Mouse (Mus musculus): ENCODE measurements around the gene Rhobtb1. TPM values are rescaled to one million over a fixed set of nuclear protein-coding genes. Genes with fewer than 3 reads are reported as not detected.
A peak's percentile ranks its signal among the peaks of the same experiment; 100 is the strongest.

Gene Rhobtb1
- total RNA-seq, 2 experiments from 2014 or later, result 63.9 to 131 TPM

DNA sequence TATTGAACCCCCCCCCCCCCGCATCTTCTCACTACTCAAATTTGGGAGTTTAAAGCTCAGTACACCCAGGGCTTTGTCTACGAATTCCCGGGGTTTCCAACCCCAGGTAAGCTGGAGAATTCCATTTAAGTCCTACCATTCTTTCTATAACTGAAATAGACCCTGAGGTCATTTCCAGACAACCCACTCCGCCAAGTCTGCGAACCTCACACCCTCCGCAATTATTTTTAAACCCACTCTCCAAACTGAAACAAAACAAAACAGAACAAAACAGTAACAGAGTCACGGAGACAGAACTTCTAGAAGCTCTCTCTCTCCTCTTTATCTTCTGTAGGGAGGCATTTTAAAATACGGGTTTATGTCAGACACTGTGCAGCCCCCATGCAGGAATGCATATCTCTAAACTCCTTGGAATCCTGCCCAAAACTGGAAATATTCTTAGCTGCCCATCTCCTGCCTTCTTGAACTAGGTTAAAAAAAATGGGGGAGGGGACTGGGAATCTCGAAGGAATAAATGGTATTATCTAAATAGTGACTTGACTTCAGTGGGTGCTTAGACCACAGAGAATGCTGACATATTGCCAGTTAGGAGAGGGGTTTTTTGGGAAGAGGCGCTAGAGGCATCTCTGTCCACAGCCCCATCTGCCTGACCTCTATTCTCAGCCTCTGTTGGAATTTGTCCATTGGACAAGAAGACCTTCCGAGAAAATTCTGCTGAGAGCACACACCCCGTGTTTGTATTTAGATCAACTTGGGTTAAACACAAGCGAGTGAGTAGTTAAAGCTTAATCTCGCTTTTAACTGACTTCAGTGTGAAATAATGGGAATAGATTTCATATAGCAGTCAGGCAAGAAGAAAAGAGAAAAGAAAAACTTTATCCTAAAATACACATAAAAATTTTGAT lies 111.9 kb downstream of the Rhobtb1 start:
- intact Hi-C loops (cut with DNase I), result no loop called here

DNA sequence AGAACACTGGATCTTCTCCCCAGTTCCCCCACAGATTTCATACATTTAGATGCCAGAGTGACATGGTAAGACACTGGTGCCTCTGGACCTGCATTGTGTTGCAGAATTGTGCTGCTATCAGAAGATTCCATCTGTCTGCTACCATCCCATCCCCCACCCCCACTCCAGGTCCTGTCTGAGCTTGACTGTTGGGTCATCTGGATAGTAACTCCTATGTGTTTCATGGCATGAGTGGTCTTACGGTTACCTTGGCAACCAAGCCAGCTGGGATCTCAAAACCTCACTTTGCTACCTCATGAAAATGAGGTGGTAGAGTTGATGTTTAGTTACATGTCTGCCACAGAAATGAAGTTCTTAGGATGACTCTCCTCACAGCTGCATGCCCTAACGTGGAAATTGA lies 112.7 kb downstream of the Rhobtb1 start:
- DNase-seq, result no peak
- intact Hi-C loops (cut with DNase I), result no loop called here

More for the DNA sequence above, 111.9 kb downstream of the Rhobtb1 start:
- DNase-seq, result peak; percentile 62 to 68

DNA sequence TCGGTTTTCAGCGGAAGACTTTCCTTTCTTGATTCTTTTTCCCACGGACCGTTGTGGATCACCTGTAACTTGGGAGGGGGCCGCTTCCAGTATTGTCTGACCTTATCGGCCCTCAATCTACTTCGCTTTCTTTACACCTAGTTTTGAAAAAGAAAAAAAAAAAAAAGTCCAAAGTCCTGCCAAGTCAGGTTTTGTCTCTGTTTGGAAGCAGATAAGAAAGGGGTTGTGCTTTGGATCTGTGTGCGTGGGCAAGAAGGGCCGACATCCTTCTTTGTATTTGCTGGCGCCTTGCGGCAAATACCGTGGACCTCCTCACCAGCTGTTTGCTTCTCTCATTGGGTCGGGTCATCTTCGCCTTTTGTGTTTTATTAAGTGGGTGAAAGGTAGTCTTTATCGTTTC lies 114.2 kb downstream of the Rhobtb1 start:
- no peak for DNase-seq
- intact Hi-C loops (cut with DNase I), result no loop called here

DNA sequence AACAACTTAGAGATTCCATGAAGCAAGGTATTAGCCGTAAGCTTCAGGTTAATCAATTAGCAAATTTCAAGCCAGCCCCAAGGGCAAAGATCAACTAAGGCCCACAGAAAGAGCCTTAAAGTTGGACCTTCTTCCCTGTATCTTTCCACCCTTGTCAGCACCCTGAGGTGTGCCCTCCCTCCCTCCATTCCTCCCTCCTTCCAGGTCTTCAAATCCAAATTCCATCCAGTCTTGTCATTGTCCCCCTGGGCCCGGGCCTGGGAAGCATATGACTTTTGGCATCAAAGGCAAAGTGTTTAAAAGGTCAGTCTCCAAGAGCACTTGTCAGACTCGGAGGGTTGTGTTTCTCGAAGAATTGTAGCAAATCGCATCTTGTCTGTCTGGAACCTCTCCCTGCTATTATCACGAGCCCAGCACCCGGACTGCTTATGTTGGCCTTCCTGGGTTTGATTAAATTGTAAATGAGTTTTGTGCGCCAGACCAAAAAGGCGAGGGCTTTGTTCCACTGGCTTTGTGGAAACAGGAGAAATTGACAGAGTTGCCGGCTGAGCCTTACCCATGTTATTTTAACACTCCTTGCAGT lies 116.9 kb downstream of the Rhobtb1 start:
- intact Hi-C loops (cut with DNase I), result no loop called here
- DNase-seq, result peak; percentile 68 to 69

DNA sequence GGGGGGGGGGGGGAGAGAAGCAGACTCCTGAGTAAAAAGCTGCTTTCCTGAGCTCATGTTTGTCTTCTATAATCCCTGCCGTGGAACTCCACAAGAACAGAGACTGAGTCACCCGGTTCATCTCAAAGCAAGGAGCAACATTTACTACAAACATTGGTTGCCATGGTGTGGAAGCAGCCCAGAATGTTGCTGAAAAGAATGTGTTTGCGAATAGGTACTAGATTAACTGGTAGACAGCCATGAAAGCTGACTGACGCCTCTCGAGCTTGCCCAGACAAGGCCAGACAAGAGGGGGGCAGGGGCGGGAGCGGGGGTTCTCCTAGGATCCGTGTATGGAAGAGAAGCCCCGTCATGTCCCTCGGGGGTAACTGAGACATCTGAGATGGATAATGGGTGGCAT lies 120.2 kb downstream of the Rhobtb1 start:
- DNase-seq, result peak in 1 of 2 experiments; percentile 63
- intact Hi-C loops (cut with DNase I), result no loop called here

DNA sequence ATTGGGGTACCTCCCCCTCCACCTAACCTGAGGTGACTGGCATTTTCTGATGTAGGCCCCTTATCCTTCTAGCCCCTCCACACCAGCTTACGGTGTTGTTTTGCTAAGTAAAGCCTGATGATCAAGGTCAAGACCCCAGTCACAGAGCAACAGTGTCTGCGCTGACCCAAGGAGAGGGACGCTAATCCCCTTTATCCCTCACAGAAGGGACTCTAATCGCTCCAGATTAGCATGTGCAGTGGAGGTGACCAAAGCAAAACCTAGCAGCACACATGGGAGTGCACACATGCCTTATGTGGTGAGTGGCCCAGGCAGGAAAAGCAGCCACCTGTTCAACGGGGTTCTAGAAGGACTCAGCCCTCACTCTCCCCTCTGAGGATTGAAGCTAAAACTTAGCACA lies 123.0 kb downstream of the Rhobtb1 start:
- no peak for DNase-seq
- intact Hi-C loops (cut with DNase I), result no loop called here

DNA sequence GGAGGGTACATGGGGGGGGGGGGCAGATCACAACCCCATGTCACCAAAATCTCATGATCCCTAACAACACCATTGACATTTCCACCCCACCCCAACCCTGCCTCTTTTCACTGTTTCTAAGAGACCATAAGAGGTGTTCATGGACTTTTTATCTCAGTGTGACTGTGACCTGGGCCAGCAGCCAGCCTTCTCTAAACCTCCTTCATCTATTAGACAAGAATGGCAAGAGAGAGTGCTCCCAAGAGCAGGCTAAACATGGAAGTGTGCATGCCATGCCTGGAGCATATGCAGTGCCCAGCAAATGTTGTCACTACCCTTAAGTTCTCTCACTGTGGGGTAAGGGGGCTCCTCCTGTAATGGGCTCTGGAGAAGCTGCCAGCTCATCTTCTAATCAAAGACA lies 123.5 kb downstream of the Rhobtb1 start:
- intact Hi-C loops (cut with DNase I), result no loop called here
- peak; percentile 66 to 80 for DNase-seq

DNA sequence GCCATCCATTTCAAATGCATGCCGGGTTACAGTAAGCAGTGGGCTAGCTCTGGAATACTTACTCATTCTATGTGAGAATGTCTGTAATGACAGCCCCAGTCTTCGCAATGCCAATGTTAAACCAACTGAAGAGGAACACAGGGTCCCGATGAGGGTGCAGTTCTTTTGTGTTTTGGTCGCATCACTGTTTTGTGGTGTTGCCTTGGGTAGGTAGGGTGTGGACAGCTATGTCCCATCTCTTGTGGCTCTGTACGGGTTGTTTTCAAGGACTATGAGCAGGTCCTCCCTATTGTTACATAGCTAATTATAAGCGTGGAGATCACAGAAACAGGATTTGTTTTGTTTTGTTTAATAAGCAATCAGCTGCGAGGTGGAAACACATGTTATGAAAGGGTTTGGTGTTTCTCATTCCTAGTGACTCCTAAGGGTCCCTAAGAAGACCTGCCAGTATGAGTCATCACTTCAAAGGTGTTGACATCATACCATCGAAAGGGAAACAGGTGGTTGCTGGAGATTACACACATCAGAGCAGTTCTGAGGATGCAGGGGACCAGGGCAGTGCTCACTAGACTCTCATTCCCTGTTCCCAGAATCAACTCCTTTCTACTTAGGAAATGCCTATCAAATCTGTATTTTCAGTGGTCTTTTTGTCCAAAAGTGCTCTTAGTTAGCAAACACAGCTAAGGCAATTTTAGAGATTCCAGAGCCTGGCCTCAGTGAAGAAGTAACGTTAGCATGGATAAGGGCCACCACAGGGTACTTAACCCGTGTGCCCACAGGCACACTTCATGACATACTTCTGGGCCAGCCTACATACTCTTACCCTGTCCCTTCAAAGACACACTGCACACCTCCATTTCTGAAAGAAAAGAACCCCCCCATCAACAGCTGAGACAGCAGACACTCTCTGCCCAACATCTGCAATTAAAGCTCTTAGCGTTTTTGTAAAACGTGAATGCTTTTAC lies 124.9 kb downstream of the Rhobtb1 start:
- DNase-seq, result peak in 1 of 2 experiments; percentile 52
- intact Hi-C loops (cut with DNase I), result loop anchor here (2.0 kb wide), 2 partner anchors 31 to 63 kb away; partner anchors contain the start of gene A930033H14Rik

DNA sequence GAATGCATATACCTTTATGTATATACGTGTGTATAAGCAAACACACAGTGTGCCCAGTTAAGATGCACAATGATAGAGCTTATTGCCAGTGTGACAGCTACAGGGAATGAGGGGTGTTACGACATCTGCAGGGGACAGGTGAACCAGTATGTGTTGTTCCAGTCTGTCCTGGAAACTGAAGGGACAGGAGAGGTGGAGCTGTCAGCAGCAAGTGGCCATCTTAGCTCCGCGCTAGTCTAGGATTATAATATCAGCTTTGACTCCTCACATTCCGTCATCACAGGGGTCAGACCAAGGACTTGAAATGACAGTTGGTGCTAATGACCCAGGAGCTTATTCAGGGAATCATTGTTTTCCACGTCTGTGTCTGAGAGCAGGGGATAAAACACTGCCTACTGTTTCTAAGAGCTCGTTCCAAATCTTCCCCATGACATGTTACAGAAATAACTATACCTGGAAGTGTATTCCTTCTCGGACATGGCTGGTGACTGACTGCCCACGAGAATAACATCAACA lies 125.7 kb downstream of the Rhobtb1 start:
- no peak for DNase-seq
- intact Hi-C loops (cut with DNase I), result loop anchor here (2.0 kb wide), 2 partner anchors 30 to 64 kb away; partner anchors contain the start of gene A930033H14Rik

DNA sequence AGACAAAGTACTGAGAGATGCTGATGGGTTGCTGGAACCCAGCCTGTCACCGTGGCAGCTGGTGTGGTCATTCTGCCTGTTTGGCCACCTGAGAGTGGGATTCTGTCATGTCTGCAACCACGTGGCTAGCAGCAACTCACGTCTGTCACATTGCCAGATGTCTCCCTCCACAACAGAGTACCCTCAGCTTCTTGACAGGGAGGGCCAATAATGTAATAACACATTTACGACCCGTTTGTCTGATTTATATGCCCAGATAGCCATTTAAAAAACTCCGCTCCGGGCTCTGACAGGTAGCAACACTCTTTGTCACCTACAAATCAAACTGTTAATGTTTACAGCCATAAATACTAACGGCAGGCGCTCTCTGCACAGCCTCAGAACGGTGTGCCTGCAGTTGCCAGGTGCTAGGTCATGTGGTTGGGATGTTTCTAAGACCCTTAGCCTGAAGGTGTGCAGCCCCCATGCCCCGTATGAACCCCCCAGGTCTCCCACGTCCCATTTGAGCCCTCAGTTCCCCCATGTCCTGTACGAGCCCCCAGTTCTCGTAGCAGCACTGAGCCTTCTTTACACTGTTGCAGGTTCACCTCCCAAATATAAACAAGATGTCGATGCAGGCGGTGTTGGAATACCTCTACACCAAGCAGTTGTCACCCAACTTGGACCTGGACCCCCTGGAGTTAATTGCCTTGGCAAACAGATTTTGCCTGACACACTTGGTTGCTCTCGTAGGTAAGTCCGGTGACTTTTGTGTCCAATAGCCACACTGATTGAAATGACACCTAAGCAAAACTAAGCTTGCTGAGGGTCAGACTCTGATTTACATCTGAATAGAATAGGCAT lies 127.8 kb downstream of the Rhobtb1 start:
- intact Hi-C loops (cut with DNase I), result no loop called here
- DNase-seq, result no peak

DNA sequence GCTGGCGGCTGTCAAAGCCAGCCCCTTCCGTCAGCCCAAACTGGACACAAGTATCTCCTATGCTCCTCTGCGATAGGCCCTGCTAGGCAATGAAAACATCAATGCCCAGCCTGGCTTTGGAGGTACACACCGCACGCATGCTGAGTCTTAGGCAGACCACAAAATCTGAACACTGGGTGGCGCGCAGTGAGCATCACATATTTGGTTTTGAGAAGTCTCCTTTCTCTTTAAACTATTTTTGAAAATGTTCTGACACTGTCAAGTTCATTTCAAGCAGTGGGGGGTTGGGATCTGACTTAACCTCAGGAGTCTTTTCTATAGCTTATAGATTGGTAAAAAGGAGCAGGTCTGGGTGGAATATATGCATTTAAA lies 128.4 kb downstream of the Rhobtb1 start:
- intact Hi-C loops (cut with DNase I), result no loop called here
- no peak for DNase-seq

DNA sequence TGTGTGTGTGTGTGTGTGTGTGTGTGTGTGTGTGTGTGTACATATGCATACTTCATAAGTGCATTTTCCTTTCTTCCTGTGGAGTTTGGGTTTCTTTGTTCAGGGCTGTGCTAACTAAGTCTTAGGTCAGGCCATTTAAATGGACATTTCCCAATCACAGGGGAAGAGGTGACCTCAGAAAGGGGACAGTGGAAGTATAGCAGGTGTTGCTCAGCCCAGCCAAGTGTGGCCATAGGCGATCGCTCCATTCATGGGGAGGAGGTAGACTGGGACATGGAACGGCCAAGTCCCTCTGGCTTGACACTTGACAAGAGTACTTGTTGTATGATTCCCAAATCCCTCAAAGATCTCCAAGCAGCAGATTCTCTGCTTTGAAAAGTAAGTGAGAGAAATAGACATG lies 135.7 kb downstream of the Rhobtb1 start:
- intact Hi-C loops (cut with DNase I), result no loop called here
- DNase-seq, result no peak

DNA sequence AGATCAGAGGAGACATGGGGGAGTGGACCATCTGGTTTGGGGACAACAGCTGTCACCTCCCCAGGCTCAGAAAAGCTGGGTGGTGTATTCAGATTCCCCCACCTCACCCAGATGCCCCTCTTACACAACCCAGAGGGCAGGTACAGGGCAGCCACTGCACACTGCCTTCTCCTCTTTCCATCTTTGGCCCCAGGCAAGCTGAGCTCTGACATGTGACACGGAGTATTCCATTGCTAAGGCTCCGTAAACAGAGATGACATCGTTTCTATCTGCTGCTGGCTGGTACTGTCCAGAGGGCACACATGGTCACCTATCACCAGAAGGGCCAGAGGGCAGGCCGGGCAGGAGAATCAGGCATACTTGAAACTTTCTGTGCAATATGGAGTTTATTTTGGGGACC lies 136.9 kb downstream of the Rhobtb1 start:
- intact Hi-C loops (cut with DNase I), result no loop called here
- peak in 1 of 2 experiments; percentile 48 for DNase-seq

DNA sequence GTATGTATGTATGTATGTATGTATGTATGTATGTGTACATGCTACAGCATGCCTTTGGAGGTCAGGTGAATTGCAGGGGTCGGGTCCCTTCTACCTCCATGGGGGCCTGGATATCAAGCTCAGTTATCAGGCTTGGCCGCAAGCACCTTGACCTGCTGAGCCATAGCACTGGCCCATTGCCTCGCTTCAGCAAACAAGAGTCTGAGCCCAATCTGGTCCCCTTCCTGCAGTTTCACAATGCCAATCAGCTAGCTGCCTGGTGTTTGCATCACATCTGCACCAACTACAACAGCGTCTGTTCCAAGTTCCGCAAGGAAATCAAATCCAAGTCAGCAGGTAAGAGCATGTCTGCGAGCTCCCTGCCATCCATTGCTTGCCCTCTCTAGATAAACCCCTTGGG lies 137.5 kb downstream of the Rhobtb1 start:
- intact Hi-C loops (cut with DNase I), result no loop called here
- DNase-seq, result no peak

DNA sequence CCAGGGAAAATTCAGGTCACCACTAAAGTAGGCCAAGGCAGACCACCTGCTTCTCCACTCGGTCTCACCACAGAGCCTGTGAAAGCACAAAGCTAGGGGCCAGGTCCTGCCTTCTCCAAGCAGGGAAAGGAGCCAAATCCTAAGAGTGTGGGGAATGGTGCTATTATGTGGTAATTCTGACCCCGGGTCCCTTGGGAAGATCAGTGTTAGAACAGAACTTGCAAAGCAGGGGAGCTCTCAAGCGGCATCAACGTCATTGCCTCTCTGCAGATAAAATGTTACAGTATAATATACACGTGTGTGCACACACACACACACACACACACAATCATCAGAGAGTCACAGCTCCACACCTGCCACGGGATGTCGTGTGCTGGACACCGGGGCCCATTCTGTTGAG lies 139.5 kb downstream of the Rhobtb1 start:
- intact Hi-C loops (cut with DNase I), result no loop called here
- no peak for DNase-seq

DNA sequence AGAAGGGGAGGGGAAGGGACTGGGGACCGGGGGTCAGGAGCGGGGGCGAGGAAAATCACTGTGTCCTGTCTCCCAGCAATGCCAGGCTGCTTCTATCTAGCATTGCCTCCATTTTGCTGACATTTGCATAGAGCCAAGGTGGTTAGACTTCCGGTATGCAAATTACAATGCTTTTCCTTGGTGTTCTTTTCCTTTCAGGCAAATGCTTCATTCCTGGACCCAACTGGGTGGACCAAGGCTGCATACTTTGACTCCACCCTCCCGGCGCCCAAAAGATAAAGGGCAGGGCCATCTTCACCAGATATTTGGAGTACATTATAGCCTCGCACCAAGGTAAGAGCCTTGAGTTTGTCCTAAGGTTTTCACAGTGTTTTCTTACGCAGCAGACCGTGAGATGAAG lies 144.7 kb downstream of the Rhobtb1 start:
- no peak for DNase-seq
- intact Hi-C loops (cut with DNase I), result no loop called here

DNA sequence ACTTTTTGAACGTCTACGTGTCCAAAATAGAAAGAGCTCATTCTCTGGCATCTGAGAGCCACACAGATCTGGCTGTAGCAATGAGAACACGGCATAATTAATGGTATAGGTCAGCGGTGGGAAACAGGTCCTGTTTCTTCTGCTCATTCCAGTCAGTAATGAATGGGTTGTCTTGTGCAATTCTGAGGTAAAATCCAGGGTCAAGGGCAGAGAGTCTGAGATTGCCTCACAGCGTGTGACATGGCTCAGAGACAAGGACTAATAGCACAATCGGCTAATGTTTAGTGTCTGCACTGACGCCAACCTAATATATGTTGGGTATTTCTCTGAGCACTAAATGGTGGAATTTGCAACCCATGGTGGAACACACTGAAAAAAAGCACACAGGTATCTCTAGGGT lies 148.8 kb downstream of the Rhobtb1 start:
- intact Hi-C loops (cut with DNase I), result no loop called here

DNA sequence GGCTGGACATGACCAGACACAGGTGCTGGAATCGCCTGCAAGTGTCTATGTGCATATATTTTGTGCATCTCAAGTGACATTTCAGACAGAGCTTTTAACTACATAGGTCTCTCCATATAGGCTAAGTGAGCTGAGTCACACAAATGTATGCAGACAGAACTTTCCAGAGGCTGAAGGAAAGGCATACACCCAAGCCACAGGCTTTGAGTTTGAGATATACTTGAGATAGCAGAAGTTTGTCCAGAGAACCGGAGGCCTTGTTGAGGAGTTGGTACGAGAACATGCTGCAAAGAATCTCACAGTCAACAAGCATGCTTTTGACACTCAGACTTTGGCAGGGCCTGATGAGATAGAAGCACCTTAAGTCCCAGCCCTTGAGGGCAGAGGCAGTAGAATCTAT lies 151.4 kb downstream of the Rhobtb1 start:
- intact Hi-C loops (cut with DNase I), result no loop called here
- no peak for DNase-seq

More for the DNA sequence above, 148.8 kb downstream of the Rhobtb1 start:
- no peak for DNase-seq

DNA sequence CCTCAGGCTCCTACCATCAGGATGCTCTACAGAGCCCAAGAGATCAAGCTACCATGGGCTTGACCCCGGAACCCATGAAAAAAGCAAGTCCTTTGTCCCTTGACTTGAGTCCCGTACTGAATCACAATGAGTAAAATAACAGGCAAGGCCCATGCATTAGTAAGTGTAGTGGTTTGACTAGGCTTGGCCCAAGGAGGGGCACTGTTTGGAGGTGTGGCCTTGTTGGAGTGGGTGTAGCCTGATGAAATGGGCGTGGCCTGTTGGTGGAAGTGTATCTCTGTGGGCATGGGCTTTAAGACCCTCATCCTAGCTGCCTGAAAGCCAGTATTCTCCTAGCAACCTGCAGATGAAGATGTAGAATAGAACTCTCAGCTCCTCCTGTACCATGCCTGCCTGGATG lies 153.6 kb downstream of the Rhobtb1 start:
- no peak for DNase-seq
- intact Hi-C loops (cut with DNase I), result no loop called here

DNA sequence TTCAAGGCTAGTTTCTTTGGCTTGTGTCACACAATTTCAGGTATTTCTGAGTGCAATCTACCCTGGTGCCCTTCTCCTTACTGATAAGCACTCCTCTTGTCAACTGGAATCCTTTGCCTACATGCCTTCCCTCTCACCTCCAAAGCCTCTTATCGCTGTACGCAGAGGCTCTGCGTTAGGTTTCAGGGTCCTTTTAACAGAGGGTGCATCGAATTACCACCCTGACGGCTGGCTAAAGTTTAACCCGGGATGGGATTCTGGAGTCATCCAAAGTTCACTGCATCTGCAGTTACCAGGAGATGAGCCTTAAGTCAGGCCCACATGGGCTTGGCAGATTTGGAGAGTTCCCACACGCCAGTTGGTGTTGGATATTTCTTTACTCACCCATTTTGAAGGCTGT lies 154.4 kb downstream of the Rhobtb1 start:
- no peak for DNase-seq
- intact Hi-C loops (cut with DNase I), result no loop called here

Data from heart, postnatal 10 days (tissue).